Mouse (Mus musculus) liver, postnatal 0 days (tissue): ENCODE measurements around the gene Trnau1ap. TPM values are rescaled to one million over a fixed set of nuclear protein-coding genes. Genes with fewer than 3 reads are reported as not detected.

Experiments used
- ATAC-seq: fragments of 200-750 bp; cut with Nextera tagmentation; 2 replicates; pipeline ENCODE4 v1.8.0; 2017; ENCODE audit warnings: mild to moderate bottlenecking, moderate library complexity
- DNase-seq: peaks from one replicate; pipeline ENCODE4 v3.0.0-alpha.2; 2016
- H3K27ac ChIP-seq: fragments of 300-500 bp; sonication (generic); 2 replicates; pipeline ENCODE4 v1.5.1; 2014; ENCODE audit warnings: antibody characterized with exemption, moderate library complexity, mild to moderate bottlenecking, low read depth
- H3K27me3 ChIP-seq: fragments of 300-500 bp; sonication (generic); 2 replicates; pipeline ENCODE4 v1.6.1; 2014; ENCODE audit warnings: low read length, control low read depth, mixed read lengths; ENCODE audit not compliant: insufficient read depth
- H3K36me3 ChIP-seq: fragments of 300-500 bp; sonication (generic); replicated peaks from 2 replicates; pipeline ENCODE4 v1.6.1; 2014; ENCODE audit warnings: mild to moderate bottlenecking, control low read depth, low read length, moderate library complexity, mixed read lengths; ENCODE audit not compliant: insufficient read depth
- H3K4me1 ChIP-seq: fragments of 300-500 bp; sonication (generic); 2 replicates; pipeline ENCODE4 v1.6.1; 2014; ENCODE audit warnings: antibody characterized with exemption, mild to moderate bottlenecking, control low read depth; ENCODE audit not compliant: insufficient read depth
- H3K4me2 ChIP-seq: fragments of 300-500 bp; sonication (generic); 2 replicates; pipeline ENCODE4 v1.6.1; 2014; ENCODE audit warnings: low read depth, mild to moderate bottlenecking, low read length, moderate library complexity, mixed read lengths
- H3K4me3 ChIP-seq: fragments of 300-500 bp; sonication (generic); 2 replicates; pipeline ENCODE4 v1.5.1; 2014; ENCODE audit warnings: low read depth, low read length
- H3K9ac ChIP-seq: fragments of 300-500 bp; sonication (generic); replicated peaks from 2 replicates; pipeline ENCODE4 v1.6.1; 2014; ENCODE audit warnings: mild to moderate bottlenecking, moderate library complexity
- H3K9me3 ChIP-seq: fragments of 300-500 bp; sonication (generic); 2 replicates; pipeline ENCODE4 v1.6.1; 2016; ENCODE audit warnings: mild to moderate bottlenecking, control low read depth, low read length, mixed read lengths
- CTCF ChIP-seq: sonication (generic); IDR thresholded peaks from 2 replicates; pipeline ENCODE4 v1.5.1; 2016; ENCODE audit warnings: antibody characterized with exemption, low read depth
- EP300 ChIP-seq: IDR thresholded peaks from 2 replicates; pipeline ENCODE4 v1.6.1; 2016; ENCODE audit warnings: antibody characterized with exemption, low read depth, mild to moderate bottlenecking
- WGBS: fragments of 180-500 bp; shearing (Covaris S2); extraction: QIAGEN DNeasy Blood & Tissue Kit; methylation state at CpG from one replicate; pipeline ENCODE4 v1.1.7; 2014; ENCODE audit not compliant: insufficient replicate concordance; 5-methylcytosine and 5-hydroxymethylcytosine counted together
- polyA plus RNA-seq: library from polyadenylated mRNA; unstranded; fragments of >200 nt; fragmentation: Nextera tagmentation; extraction: Ambion mirVana; gene quantifications from 2 replicates; pipeline ENCODE4 v1.2.1, GENCODE M21; 2015

Gene Trnau1ap
- polyA plus RNA-seq, 1 experiment from 2014 or later: 30.4 TPM

- Histone ChIP-seq H3K4me2 (no peak overlapping the region), H3K27me3 (no peaks in the 10 kb centered on the region), H3K36me3 (peaks cover 72% of the 10 kb centered on the region), H3K9me3 (no peaks in the 10 kb centered on the region), H3K4me3 (no peak overlapping the region), H3K27ac (no peak overlapping the region), H3K9ac (no peak overlapping the region), H3K4me1 (no peaks in the 10 kb centered on the region)
- ATAC-seq: no peak
- WGBS: 96% methylated on average over 11 of the region's 11 CpGs
- no peak for DNase-seq
- TF ChIP-seq EP300 (no peak), CTCF (no peak)
These were observed 34.1 kb upstream of the Trnau1ap start for GRCm38 (mm10) chr4:132363487-132363886.

DNA sequence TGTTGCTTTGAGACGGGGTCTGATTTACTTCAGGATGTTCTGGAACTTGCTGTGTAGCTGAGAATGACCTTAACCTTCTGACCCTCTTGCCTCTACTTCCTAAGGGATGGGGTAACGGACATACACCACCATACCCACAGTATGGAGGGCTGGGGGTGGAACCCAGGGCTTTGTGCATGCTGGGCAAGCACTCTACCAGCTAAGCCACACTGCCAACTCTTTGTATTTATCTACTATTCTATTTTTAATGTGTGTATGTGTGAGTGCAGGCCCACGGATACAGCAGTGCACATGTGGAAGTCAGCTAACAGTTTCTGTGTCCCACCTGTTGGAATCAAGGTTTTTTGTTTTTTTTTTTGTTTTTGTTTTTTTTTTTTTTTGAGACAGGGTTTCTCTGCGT lies 30.2 kb upstream of the Trnau1ap start:
- H3K4me1 ChIP-seq: peaks cover 14% of the 10 kb centered on the region
- no peak overlapping the region for H3K27ac ChIP-seq
- H3K4me3 ChIP-seq: no peak overlapping the region
- H3K9me3 ChIP-seq: no peaks in the 10 kb centered on the region
- no peaks in the 10 kb centered on the region for H3K27me3 ChIP-seq
- no peak overlapping the region for H3K9ac ChIP-seq
- H3K36me3 ChIP-seq: peaks cover 58% of the 10 kb centered on the region
- no peak for TF ChIP-seq EP300
- no peak for TF ChIP-seq CTCF
- H3K4me2 ChIP-seq: no peak overlapping the region
- ATAC-seq: no peak
- WGBS: 85% methylated on average over 3 of the region's 4 CpGs
- DNase-seq: no peak

DNA sequence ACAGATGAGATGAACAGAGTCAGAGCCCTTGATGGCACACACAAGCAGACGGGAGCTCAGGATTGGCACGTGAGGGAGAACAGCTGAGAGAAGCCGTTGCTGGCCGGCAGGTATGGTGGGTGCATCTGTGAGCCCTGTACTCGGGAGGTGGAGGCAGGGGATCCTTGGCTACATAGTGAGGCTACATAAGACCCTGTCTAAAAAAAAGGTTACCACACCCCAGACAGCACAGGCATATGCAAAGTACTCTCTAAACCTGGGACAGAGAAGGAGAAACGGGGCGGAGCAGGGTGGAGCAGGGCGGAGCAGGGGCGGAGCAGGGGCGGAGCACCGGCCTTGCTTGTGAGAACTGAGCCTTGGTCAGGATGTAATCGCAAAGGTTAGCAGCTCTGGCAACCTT lies 26.8 kb upstream of the Trnau1ap start:
- H3K27me3 ChIP-seq: no peaks in the 10 kb centered on the region
- no peak for TF ChIP-seq EP300
- TF ChIP-seq CTCF: no peak
- 46% methylated on average over 12 of the region's 12 CpGs for WGBS
- H3K9ac ChIP-seq: peak overlapping the region; percentile 30; the same call in 1 of the 2 replicates
- H3K4me2 ChIP-seq: peak overlapping the region; percentile 42; the same call in 1 of the 2 replicates
- no peak overlapping the region for H3K4me3 ChIP-seq
- H3K9me3 ChIP-seq: no peaks in the 10 kb centered on the region
- H3K4me1 ChIP-seq: peaks cover 32% of the 10 kb centered on the region
- DNase-seq (peak; percentile 88), ATAC-seq (peak; percentile 62)
- H3K27ac ChIP-seq: peak overlapping the region; percentile 57; the same call in 1 of the 2 replicates
- peaks cover 43% of the 10 kb centered on the region for H3K36me3 ChIP-seq

GRCm38 (mm10) chr4:132355403-132355802 lies 26.1 kb upstream of the Trnau1ap start:
- H3K36me3 ChIP-seq: peaks cover 42% of the 10 kb centered on the region
- no peak overlapping the region for H3K4me3 ChIP-seq
- H3K4me2 ChIP-seq: no peak overlapping the region
- peaks cover 32% of the 10 kb centered on the region for H3K4me1 ChIP-seq
- WGBS: 83% methylated on average over 3 of the region's 3 CpGs
- no peak overlapping the region for H3K9ac ChIP-seq
- TF ChIP-seq EP300 (no peak), CTCF (no peak)
- H3K27me3 ChIP-seq: no peaks in the 10 kb centered on the region
- DNase-seq (no peak), ATAC-seq (no peak)
- no peaks in the 10 kb centered on the region for H3K9me3 ChIP-seq
- H3K27ac ChIP-seq: peak overlapping the region; percentile 57; the same call in 1 of the 2 replicates

GRCm38 (mm10) chr4:132354571-132354970 lies 25.2 kb upstream of the Trnau1ap start:
- TF ChIP-seq CTCF: no peak
- TF ChIP-seq EP300: no peak
- Histone ChIP-seq H3K4me1 (peaks cover 32% of the 10 kb centered on the region), H3K27ac (peak overlapping the region; percentile 97), H3K4me3 (no peak overlapping the region), H3K9me3 (no peaks in the 10 kb centered on the region), H3K4me2 (no peak overlapping the region), H3K27me3 (no peaks in the 10 kb centered on the region), H3K9ac (0 out of 2 replicates have a peak overlapping the region, but pooled peaks have one; percentile 14), H3K36me3 (peaks cover 34% of the 10 kb centered on the region)
- ATAC-seq (no peak), DNase-seq (no peak)
- 83% methylated on average over 4 of the region's 4 CpGs for WGBS

DNA sequence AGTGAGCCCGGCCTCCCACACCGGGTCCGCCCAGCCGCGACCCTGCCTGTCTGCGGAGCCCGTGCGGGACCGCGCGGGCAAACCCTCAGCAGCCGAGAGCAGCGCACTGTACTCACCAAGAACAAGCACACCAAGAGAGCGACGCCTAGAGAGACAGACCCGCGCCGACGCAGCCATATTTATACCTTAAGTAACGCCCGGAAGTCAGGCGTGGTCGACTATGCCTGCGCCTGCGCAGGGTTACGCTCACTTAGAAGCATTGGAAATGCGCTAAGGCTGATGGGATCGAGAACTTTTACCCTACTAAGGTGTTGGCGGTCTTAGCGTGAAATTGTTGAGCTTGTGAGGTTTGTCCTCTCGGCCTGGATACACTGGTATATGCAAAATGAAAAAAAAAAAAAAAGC lies 24.1 kb upstream of the Trnau1ap start, which contains the start of gene Rcc1:
Gene Rcc1 (minus strand): TSS at position 125 of the 405 bp plus-strand sequence.
- no peaks in the 10 kb centered on the region for H3K9me3 ChIP-seq
- TF ChIP-seq CTCF (peak; percentile 42), EP300 (peak; percentile 17; the same call in 1 of the 2 replicates)
- H3K27ac ChIP-seq: peak within 1 kb of the TSS; percentile 97
- H3K4me1 ChIP-seq: peaks cover 32% of the 10 kb centered on the region
- peak within 1 kb of the TSS; percentile 77 for H3K4me3 ChIP-seq
- H3K4me2 ChIP-seq: peak within 1 kb of the TSS; percentile 69
- no peaks in the 10 kb centered on the region for H3K27me3 ChIP-seq
- ATAC-seq (peak; percentile 90), DNase-seq (peak; percentile 93)
- H3K9ac ChIP-seq: peak within 1 kb of the TSS; percentile 86
- peaks cover 25% of the 10 kb centered on the region for H3K36me3 ChIP-seq
- WGBS: under 1% methylated on average over 31 of the region's 31 CpGs
